ENCODE assay signal across 12 mouse cellular contexts in the genomic region with DNA sequence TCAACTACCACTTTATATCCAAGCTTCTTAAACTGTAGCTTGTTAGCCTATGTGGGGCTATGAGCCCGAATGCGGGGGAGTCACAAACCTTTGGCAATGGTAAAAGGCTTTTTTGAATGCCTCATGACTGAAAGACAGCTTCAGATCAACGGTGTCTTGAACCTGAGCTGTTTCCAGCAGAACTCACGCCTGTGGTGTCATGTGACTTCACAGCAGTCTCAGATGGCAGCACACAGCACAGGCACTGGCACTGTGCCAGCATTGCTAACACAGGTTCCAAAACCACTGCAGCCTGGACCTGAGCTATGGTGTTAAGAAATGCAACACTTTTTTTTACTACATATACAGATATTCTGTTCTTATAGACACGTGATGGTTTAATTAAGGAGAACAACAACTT. TPM values are rescaled to one million over a fixed set of nuclear protein-coding genes. Genes with fewer than 3 reads are reported as not detected.
A peak's percentile ranks its signal among the peaks of the same experiment; 100 is the strongest.
DNase-seq lines count a peak whose midpoint lies in the region; ATAC-seq lines count a peak whose summit lies in the region.
"Had no signal": no experiment of that assay in that cellular context is flagged by ENCODE, and none has a peak within 500 bp of the region (broad histone marks: within the 10 kb centered on the region; RNA-seq: fewer than 3 reads in every experiment).

No protein-coding gene starts in this region.

- intact Hi-C loops in heart, postnatal 14 days (cut with DNase I): no loop called here

- peaks cover 19% of the 10 kb centered on the region for H3K4me1 ChIP-seq in heart, embryonic 16.5 days (ENCODE audit: control insufficient read depth, insufficient read depth, low read length)

- H3K36me3 ChIP-seq in heart, embryonic 16.5 days (ENCODE audit: control insufficient read depth, insufficient read depth): 0 out of 2 replicates have a peak, but pooled peaks cover 3% of the 10 kb centered on the region

- ATAC-seq in heart, embryonic 16.5 days (replicated peaks; ENCODE audit: extremely low read depth, insufficient read depth, low FRiP score): 0 out of 2 replicates have a peak, but pooled peaks have one; percentile 37
- peak; percentile 47; the same call in 1 of the 2 replicates for ATAC-seq in common myeloid progenitor, adult 5-6 weeks (replicated peaks; ENCODE audit: low read depth, poor library complexity, severe bottlenecking)
- no peak for ATAC-seq in erythroblast, adult 5-6 weeks (replicated peaks; ENCODE audit: low FRiP score, poor library complexity, severe bottlenecking)
- ATAC-seq: Patski had no signal

- DNase-seq in heart, postnatal 14 days: no peak
- DNase-seq in 3T3-L1 (ENCODE audit: low read depth, low spot score): peak; percentile 33
- DNase-seq in kidney, postnatal 10 days: peak; percentile 75
- no peak for DNase-seq in layer of hippocampus, adult 9-10 months (ENCODE audit: low spot score)
- no peak for DNase-seq in urinary bladder, postnatal 36 days (ENCODE audit: low spot score in 2 of 2)
- DNase-seq: cerebellum, adult 9-11 months had no signal

- no peak overlapping the region for H3K4me3 ChIP-seq in heart, embryonic 16.5 days (ENCODE audit: low read length)
- H3K4me3 ChIP-seq: myocyte had no signal

- no peak overlapping the region for H3K4me2 ChIP-seq in heart, embryonic 16.5 days (ENCODE audit: low read depth, low read length)

- H3K27ac ChIP-seq in heart, embryonic 16.5 days (ENCODE audit: low read length): peak overlapping the region; percentile 38; the same call in 1 of the 2 replicates

- H3K9ac ChIP-seq in heart, embryonic 16.5 days (ENCODE audit: low read length): no peak overlapping the region

- WGBS in heart, embryonic 16.5 days: 45% methylated on average over 5 of the region's 5 CpGs

- peaks cover under 1% of the 10 kb centered on the region; the same call in 1 of the 2 replicates for H3K9me3 ChIP-seq in heart, embryonic 16.5 days (replicated peaks; ENCODE audit: control insufficient read depth, low read length)

- H3K27me3 ChIP-seq in heart, embryonic 16.5 days (ENCODE audit: control insufficient read depth, insufficient read depth, low read length): no peaks in the 10 kb centered on the region
- H3K27me3 ChIP-seq: Patski had no signal

RNA-seq across cellular contexts. Expression of a gene that starts 44.7 kb away (rescaled TPM):
- polyA plus RNA-seq in heart, embryonic 16.5 days (2015; fragmentation: Nextera tagmentation; extraction: Ambion mirVana): not detected in 2 replicates
- total RNA-seq in heart, postnatal 14 days (2021): not detected
- total RNA-seq in common myeloid progenitor, adult 5-6 weeks (2017): not detected in 2 replicates
- total RNA-seq in erythroblast, adult 5-6 weeks (2015; ENCODE audit: low replicate concordance): not detected in 2 replicates
- total RNA-seq in erythroblast, adult 5-6 weeks (2017; ENCODE audit: low replicate concordance): not detected in 2 replicates
- polyA plus RNA-seq: intestine, embryonic 14.5 days; myocyte; Patski had no signal

Comparison
In these comparisons a context has a peak if more than half of its experiments do, and no peak if none do; other contexts are left out.
1. DNase-seq: peak in 3T3-L1 (single experiment) and kidney, postnatal 10 days (single experiment); none in heart, postnatal 14 days (0 of 2), layer of hippocampus, adult 9-10 months (single experiment) and urinary bladder, postnatal 36 days (0 of 2).